Comparison of ENCODE assay signal across 20 mouse cellular contexts in the genomic region with DNA sequence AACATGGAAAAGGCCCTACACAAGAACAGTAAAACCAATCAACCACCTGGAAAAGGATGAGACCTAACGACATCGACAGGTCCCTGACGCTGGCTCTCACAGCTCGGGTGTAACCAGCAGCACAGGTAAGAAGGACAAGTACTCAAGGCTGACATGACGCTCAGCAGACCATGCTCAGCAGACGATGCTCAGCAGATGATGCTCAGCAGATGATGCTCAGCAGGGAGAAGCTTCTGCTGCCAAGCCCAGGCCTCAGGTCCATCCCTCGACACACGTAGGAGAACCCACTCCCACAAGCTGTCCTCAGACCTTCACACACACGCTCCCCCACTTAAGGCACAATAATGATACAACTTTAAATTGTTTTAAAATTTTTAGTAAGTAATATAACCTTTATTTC. TPM values are rescaled to one million over a fixed set of nuclear protein-coding genes. Genes with fewer than 3 reads are reported as not detected.
DNase-seq lines count a peak whose midpoint lies in the region; TF ChIP-seq lines count a peak whose summit lies in the region.
"Had no signal": no experiment of that assay in that cellular context is flagged by ENCODE, and none has a peak within 500 bp of the region (broad histone marks: within the 10 kb centered on the region; RNA-seq: fewer than 3 reads in every experiment).

No protein-coding gene starts in this region.

- no peak for TF ChIP-seq CTCF in layer of hippocampus, adult 2 months (conservative IDR thresholded peaks at IDR 0.05)

- DNase-seq in layer of hippocampus, adult 2 months (ENCODE audit: low spot score in 2 of 2) = no peak
- no peak for DNase-seq in layer of hippocampus, postnatal 10 days (ENCODE audit: low spot score in 2 of 2)
- peak; percentile 79 for DNase-seq in cerebellum, adult 11-12 months
- peak; percentile 77 for DNase-seq in cerebellum, adult 9-10 months
- DNase-seq in right cerebral cortex, postnatal 36 days (ENCODE audit: low spot score in 2 of 2) = no peak
- DNase-seq in yolk sac, embryonic 10.5 days (ENCODE audit: low spot score) = no peak
- no peak for DNase-seq in lung, postnatal 4 days
- DNase-seq: adrenal gland, adult 8-10 months; embryo, embryonic 11 days; gastrocnemius, postnatal 25 days; right cerebral cortex, postnatal 4 days; thymus, postnatal 14 days had no signal

- no peak overlapping the region for H3K4me3 ChIP-seq in layer of hippocampus, adult 2 months
- H3K4me3 ChIP-seq: embryonic facial prominence, embryonic 13.5 days; erythroblast, embryonic 14.5 days; forebrain, embryonic 13.5 days; hindbrain, embryonic 15.5 days; kidney, embryonic 15.5 days had no signal

- H3K27ac ChIP-seq in layer of hippocampus, adult 2 months = peak overlapping the region; percentile 39; the same call in 1 of the 2 replicates
- H3K27ac ChIP-seq: embryonic facial prominence, embryonic 13.5 days; forebrain, embryonic 13.5 days; hindbrain, embryonic 15.5 days; kidney, embryonic 15.5 days; macrophage had no signal

RNA-seq across cellular contexts. Expression of a gene that starts 20.4 kb away (rescaled TPM):
- total RNA-seq in layer of hippocampus, adult 2 months (2021) = 10 to 100 TPM; 25.2 to 28.4 TPM
- 10 to 100 TPM; 30.8 to 34.4 TPM for total RNA-seq in layer of hippocampus, postnatal 10 days (2021)

RNA-seq across cellular contexts. Expression of a gene that starts 44.6 kb away (rescaled TPM):
- 1 to 10 TPM; 3.1 to 3.5 TPM for total RNA-seq in layer of hippocampus, adult 2 months (2021)
- total RNA-seq in layer of hippocampus, postnatal 10 days (2021) = 1 to 10 TPM; 2.9 to 3.1 TPM
- total RNA-seq: gastrocnemius, postnatal 25 days; heart, adult 8-10 months; heart, postnatal 25 days had no signal

Comparison
In these comparisons a context has a peak if more than half of its experiments do, and no peak if none do; other contexts are left out.
1. DNase-seq: peak in cerebellum, adult 11-12 months (single experiment) and cerebellum, adult 9-10 months (single experiment); none in layer of hippocampus, adult 2 months (0 of 2), layer of hippocampus, postnatal 10 days (0 of 2), right cerebral cortex, postnatal 36 days (0 of 2), yolk sac, embryonic 10.5 days (single experiment) and lung, postnatal 4 days (0 of 2).